Mouse (Mus musculus) stomach, embryonic 16.5 days (tissue): Measurements from ENCODE around the gene Med25. TPM values are rescaled to one million over a fixed set of nuclear protein-coding genes. Genes with fewer than 3 reads are reported as not detected.
A peak's percentile ranks its signal among the peaks of the same experiment; 100 is the strongest.

Experiments
- ATAC-seq: fragments of 200-750 bp; cut with Nextera tagmentation; 2 replicates; pipeline ENCODE4 v1.8.0; 2017; ENCODE audit warnings: moderate number of reproducible peaks, moderate TSS enrichment; ENCODE audit not compliant: insufficient read depth, low FRiP score
- H3K27ac ChIP-seq: fragments of 300-500 bp; sonication (generic); 2 replicates; pipeline ENCODE4 v1.5.1; 2014; ENCODE audit warnings: low read length
- H3K27me3 ChIP-seq: fragments of 300-500 bp; sonication (generic); 2 replicates; pipeline ENCODE4 v1.6.1; 2014; ENCODE audit warnings: low read length, control low read depth, mixed read lengths; ENCODE audit not compliant: control insufficient read depth, insufficient read depth
- H3K36me3 ChIP-seq: fragments of 300-500 bp; sonication (generic); 2 replicates; pipeline ENCODE4 v1.6.1; 2014; ENCODE audit warnings: low read length; ENCODE audit not compliant: control insufficient read depth, insufficient read depth
- H3K4me1 ChIP-seq: fragments of 300-500 bp; sonication (generic); 2 replicates; pipeline ENCODE4 v1.6.1; 2014; ENCODE audit warnings: low read length, control low read depth, mixed read lengths; ENCODE audit not compliant: control insufficient read depth, insufficient read depth
- H3K4me2 ChIP-seq: fragments of 300-500 bp; sonication (generic); 2 replicates; pipeline ENCODE4 v1.6.1; 2014; ENCODE audit warnings: low read depth, low read length, mixed read lengths
- H3K4me3 ChIP-seq: fragments of 300-500 bp; sonication (generic); replicated peaks from 2 replicates; pipeline ENCODE4 v1.5.1; 2014; ENCODE audit warnings: mild to moderate bottlenecking, low read length
- H3K9ac ChIP-seq: fragments of 300-500 bp; sonication (generic); 2 replicates; pipeline ENCODE4 v1.6.1; 2014; ENCODE audit warnings: low read length
- H3K9me3 ChIP-seq: fragments of 300-500 bp; sonication (generic); replicated peaks from 2 replicates; pipeline ENCODE4 v1.6.1; 2016; ENCODE audit warnings: low read length, control low read depth; ENCODE audit not compliant: control insufficient read depth
- WGBS: fragments of 180-500 bp; shearing (Covaris S2); extraction: QIAGEN DNeasy Blood & Tissue Kit; methylation state at CpG from one replicate; pipeline ENCODE4 v1.1.7; 2014; 5-methylcytosine and 5-hydroxymethylcytosine counted together
- polyA plus RNA-seq: library from polyadenylated mRNA; unstranded; fragments of >200 nt; fragmentation: Nextera tagmentation; extraction: Ambion mirVana; gene quantifications from 2 replicates; pipeline ENCODE4 v1.2.1, GENCODE M21; 2015

Med25 gene
- polyA plus RNA-seq, 1 experiment from 2014 or later: 89.9 TPM

GRCm38 (mm10) chr7:44868919-44869696 is 23.4 kb downstream of the Med25 start:
- peaks cover 6% of the 10 kb centered on the region for H3K36me3 ChIP-seq
- H3K4me2 ChIP-seq: peak overlapping the region; percentile 90
- H3K27ac ChIP-seq: peak overlapping the region; percentile 100
- peaks cover 46% of the 10 kb centered on the region for H3K4me1 ChIP-seq
- H3K4me3 ChIP-seq: peak overlapping the region; percentile 91
- peak; percentile 68 for ATAC-seq
- H3K9ac ChIP-seq: peak overlapping the region; percentile 100
- no peaks in the 10 kb centered on the region for H3K9me3 ChIP-seq
- under 1% methylated on average over 105 of the region's 108 CpGs for whole genome bisulfite sequencing
- H3K27me3 ChIP-seq: no peaks in the 10 kb centered on the region

GRCm38 (mm10) chr7:44868465-44868864 is 24.0 kb downstream of the Med25 start:
- H3K27ac ChIP-seq: peak overlapping the region; percentile 100
- no peaks in the 10 kb centered on the region for H3K9me3 ChIP-seq
- H3K36me3 ChIP-seq: peaks cover 12% of the 10 kb centered on the region
- no peaks in the 10 kb centered on the region for H3K27me3 ChIP-seq
- peak overlapping the region; percentile 100 for H3K9ac ChIP-seq
- H3K4me3 ChIP-seq: peak overlapping the region; percentile 91
- no peak for ATAC-seq
- H3K4me1 ChIP-seq: peaks cover 48% of the 10 kb centered on the region
- 3% methylated on average over 16 of the region's 16 CpGs for WGBS
- peak overlapping the region; percentile 90 for H3K4me2 ChIP-seq

- peak overlapping the region; percentile 100 for H3K27ac ChIP-seq
- H3K36me3 ChIP-seq: peaks cover 18% of the 10 kb centered on the region
- peak overlapping the region; percentile 91 for H3K4me3 ChIP-seq
- peaks cover 50% of the 10 kb centered on the region for H3K4me1 ChIP-seq
- H3K4me2 ChIP-seq: peak overlapping the region; percentile 90
- H3K9ac ChIP-seq: peak overlapping the region; percentile 100
- no peaks in the 10 kb centered on the region for H3K27me3 ChIP-seq
- ATAC-seq: no peak
- 32% methylated on average over 9 of the region's 9 CpGs for WGBS
- H3K9me3 ChIP-seq: no peaks in the 10 kb centered on the region
Measured at GRCm38 (mm10) chr7:44867802-44868201, 24.7 kb downstream of the Med25 start.

GRCm38 (mm10) chr7:44867010-44867702 is 25.4 kb downstream of the Med25 start:
- Histone ChIP-seq H3K36me3 (peaks cover 25% of the 10 kb centered on the region), H3K9ac (peak overlapping the region; percentile 100), H3K4me2 (peak overlapping the region; percentile 90), H3K27ac (peak overlapping the region; percentile 100), H3K9me3 (no peaks in the 10 kb centered on the region), H3K4me3 (peak overlapping the region; percentile 91), H3K27me3 (no peaks in the 10 kb centered on the region), H3K4me1 (peaks cover 46% of the 10 kb centered on the region)
- WGBS: 54% methylated on average over 19 of the region's 19 CpGs
- ATAC-seq: no peak

- Histone ChIP-seq H3K9ac (peak overlapping the region; percentile 100), H3K27ac (peak overlapping the region; percentile 74), H3K4me1 (peaks cover 46% of the 10 kb centered on the region), H3K9me3 (no peaks in the 10 kb centered on the region), H3K4me3 (peak overlapping the region; percentile 91), H3K36me3 (peaks cover 27% of the 10 kb centered on the region), H3K4me2 (peak overlapping the region; percentile 90), H3K27me3 (no peaks in the 10 kb centered on the region)
- WGBS: 37% methylated on average over 15 of the region's 15 CpGs
- ATAC-seq: peak; percentile 10
Measured at GRCm38 (mm10) chr7:44866276-44867009, 26.1 kb downstream of the Med25 start.

- Histone ChIP-seq H3K27me3 (no peaks in the 10 kb centered on the region), H3K4me3 (no peak overlapping the region), H3K4me2 (no peak overlapping the region), H3K9me3 (no peaks in the 10 kb centered on the region), H3K9ac (peak overlapping the region; percentile 1; the same call in 1 of the 2 replicates), H3K4me1 (peaks cover 50% of the 10 kb centered on the region), H3K27ac (0 out of 2 replicates have a peak overlapping the region, but pooled peaks have one; percentile 74), H3K36me3 (peaks cover 27% of the 10 kb centered on the region)
- 77% methylated on average over 24 of the region's 24 CpGs for WGBS
- ATAC-seq: no peak
Measured at GRCm38 (mm10) chr7:44864595-44865542, 27.6 kb downstream of the Med25 start.

- Histone ChIP-seq H3K4me2 (no peak overlapping the region), H3K9me3 (no peaks in the 10 kb centered on the region), H3K9ac (no peak overlapping the region), H3K36me3 (peaks cover 27% of the 10 kb centered on the region), H3K4me1 (peaks cover 50% of the 10 kb centered on the region), H3K4me3 (no peak overlapping the region), H3K27me3 (no peaks in the 10 kb centered on the region), H3K27ac (no peak overlapping the region)
- WGBS: 82% methylated on average over 11 of the region's 11 CpGs
- ATAC-seq: no peak
Measured at GRCm38 (mm10) chr7:44863982-44864494, 28.5 kb downstream of the Med25 start.

GRCm38 (mm10) chr7:44863210-44863609 is 29.3 kb downstream of the Med25 start:
- Histone ChIP-seq H3K9me3 (no peaks in the 10 kb centered on the region), H3K4me3 (no peak overlapping the region), H3K36me3 (peaks cover 27% of the 10 kb centered on the region), H3K27me3 (no peaks in the 10 kb centered on the region), H3K4me2 (no peak overlapping the region), H3K4me1 (peaks cover 49% of the 10 kb centered on the region), H3K27ac (no peak overlapping the region), H3K9ac (no peak overlapping the region)
- WGBS: 81% methylated on average over 14 of the region's 14 CpGs
- ATAC-seq: no peak
